Mouse (Mus musculus) cerebellum, adult 2 months (tissue): ENCODE measurements around the gene G6pc3.

Source experiments
- CTCF ChIP-seq: fragments of 200-500 bp; IDR thresholded peaks from 2 replicates; pipeline ENCODE4 v1.5.1; 2011; ENCODE audit warnings: low read depth, mild to moderate bottlenecking, control low read depth, low read length, moderate library complexity, borderline replicate concordance; ENCODE audit not compliant: insufficient read depth
- POLR2A ChIP-seq: fragments of 200-500 bp; IDR thresholded peaks from 2 replicates; pipeline ENCODE4 v1.6.1; 2011; ENCODE audit warnings: low read length, control low read depth, borderline replicate concordance; ENCODE audit not compliant: insufficient read depth

GRCm38 (mm10) chr11:102142355-102142754 lies 47.1 kb upstream of the G6pc3 start:
- TF ChIP-seq POLR2A (no peak), CTCF (no peak)
